Mouse (Mus musculus): ENCODE measurements at regions not wholly inside any gene's neighbourhood (a gene's known extent, or its start where the extent isn't known, plus 50 kb on each side); places are given as distances from the start of the nearest gene placed in this dataset.

DNA sequence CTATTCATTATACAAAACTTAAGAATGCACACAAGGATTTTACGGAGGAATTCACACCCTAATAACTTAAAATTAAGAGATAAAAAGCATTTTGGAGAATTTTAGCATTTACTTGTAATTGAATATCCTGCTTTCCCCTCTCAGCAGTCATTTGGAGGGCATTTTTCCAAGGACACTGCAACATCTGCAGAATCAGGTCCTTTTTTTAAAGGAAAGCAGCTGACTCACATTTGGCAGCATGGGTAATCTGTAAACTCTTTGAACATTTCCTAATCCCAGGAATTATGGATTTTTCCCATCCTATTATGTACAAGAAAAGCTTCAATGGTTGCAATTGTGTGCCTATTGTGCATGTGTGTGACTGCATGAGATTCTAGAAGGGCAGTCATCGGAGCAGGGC, 112.0 kb downstream of the Gm19410 start:
- no peaks in the 10 kb centered on the region for H3K4me1 ChIP-seq (ENCODE audit: control insufficient read depth, insufficient read depth, low read length)
- 88% methylated on average over 2 of the region's 2 CpGs for WGBS
- TF ChIP-seq POLR2A (IDR thresholded peaks at IDR 0.05; ENCODE audit: extremely low read depth, insufficient read depth, low read length) (no peak), CTCF (IDR thresholded peaks at IDR 0.05; ENCODE audit: low read depth, low read length) (no peak)
- DNase-seq (ENCODE audit: extremely low read depth, low read depth, low spot score) = no peak
- H3K27me3 ChIP-seq (ENCODE audit: control insufficient read depth, insufficient read depth, low read length) = no peaks in the 10 kb centered on the region
- no peak overlapping the region for H3K9ac ChIP-seq (ENCODE audit: low read depth, low read length)
- H3K79me2 ChIP-seq (ENCODE audit: control insufficient read depth, insufficient read depth, low read length) = no peaks in the 10 kb centered on the region
- no peak overlapping the region for H3K4me3 ChIP-seq (ENCODE audit: insufficient read depth, low read depth, low read length)
- H3K36me3 ChIP-seq (ENCODE audit: control insufficient read depth, insufficient read depth, low read length) = no peaks in the 10 kb centered on the region
- H3K27ac ChIP-seq (replicated peaks; ENCODE audit: insufficient read depth, low read depth, low read length) = no peak overlapping the region

DNA sequence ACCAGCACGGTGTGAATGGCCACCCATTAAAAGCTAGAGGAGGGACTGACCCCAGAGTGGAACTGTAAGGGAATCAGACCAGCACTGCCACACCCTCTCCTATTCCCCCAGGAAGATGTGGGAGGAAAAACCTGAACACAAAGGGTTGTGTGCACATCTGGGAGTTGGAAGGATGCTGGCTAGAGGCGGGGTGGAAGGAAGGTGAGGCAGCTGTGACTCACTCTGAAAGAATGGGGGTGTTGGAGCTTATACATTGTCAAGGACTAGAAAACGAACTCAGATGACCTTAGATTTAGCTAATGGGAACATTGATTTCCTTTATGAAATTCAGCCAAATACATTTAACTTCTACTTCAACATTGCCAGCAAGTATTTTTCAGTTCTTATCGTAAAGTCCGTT, 116.2 kb downstream of the Gm19410 start:
- no peaks in the 10 kb centered on the region for H3K79me2 ChIP-seq (ENCODE audit: control insufficient read depth, insufficient read depth, low read length)
- no peaks in the 10 kb centered on the region for H3K36me3 ChIP-seq (ENCODE audit: control insufficient read depth, insufficient read depth, low read length)
- WGBS = 64% methylated on average over 5 of the region's 5 CpGs
- DNase-seq (ENCODE audit: extremely low read depth, low read depth, low spot score) = no peak
- H3K4me3 ChIP-seq (ENCODE audit: insufficient read depth, low read depth, low read length) = no peak overlapping the region
- TF ChIP-seq POLR2A (IDR thresholded peaks at IDR 0.05; ENCODE audit: extremely low read depth, insufficient read depth, low read length) = no peak
- no peak for TF ChIP-seq CTCF (IDR thresholded peaks at IDR 0.05; ENCODE audit: low read depth, low read length)
- no peaks in the 10 kb centered on the region for H3K27me3 ChIP-seq (ENCODE audit: control insufficient read depth, insufficient read depth, low read length)
- H3K4me1 ChIP-seq (ENCODE audit: control insufficient read depth, insufficient read depth, low read length) = no peaks in the 10 kb centered on the region; the same call in 1 of the 2 replicates
- H3K27ac ChIP-seq (replicated peaks; ENCODE audit: insufficient read depth, low read depth, low read length) = no peak overlapping the region
- no peak overlapping the region for H3K9ac ChIP-seq (ENCODE audit: low read depth, low read length)

DNA sequence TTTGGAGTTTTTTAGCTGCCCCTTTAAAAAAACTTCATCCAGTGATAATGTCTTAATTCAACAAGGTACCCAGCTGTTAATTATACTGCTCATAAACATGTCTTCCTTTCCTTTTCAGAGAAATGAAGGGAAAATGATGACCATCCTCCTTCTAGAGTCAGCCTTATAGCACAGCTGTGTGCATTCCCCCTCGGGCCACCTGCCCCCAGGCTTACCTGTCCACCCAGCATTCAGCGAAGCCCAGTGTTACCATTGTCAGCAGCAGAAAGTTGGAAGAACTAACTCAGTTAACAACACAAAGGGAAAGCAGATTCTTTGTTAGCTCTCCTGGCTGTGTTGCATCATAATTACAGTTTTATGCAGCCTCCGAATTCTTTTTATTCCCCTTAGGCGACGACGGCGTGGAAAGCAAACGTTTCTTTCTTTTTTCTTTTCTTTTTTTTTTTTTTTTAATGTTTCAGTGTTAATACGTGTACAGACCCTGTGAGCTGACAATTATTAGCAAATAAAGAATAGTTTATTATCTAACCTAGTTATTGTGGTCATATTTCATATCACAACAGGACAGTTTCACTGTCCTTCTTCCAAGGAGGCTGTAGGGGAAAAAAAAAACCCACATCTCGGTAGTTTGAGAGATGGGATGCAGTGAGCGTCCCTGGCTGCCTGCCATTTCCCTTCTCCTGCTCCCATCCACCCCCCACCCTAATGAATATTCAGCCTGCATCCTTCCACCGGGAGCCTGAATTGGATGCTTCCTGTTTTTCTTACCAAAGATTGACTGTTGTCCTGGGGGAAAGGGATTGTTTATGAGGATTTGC, 117.3 kb downstream of the Gm19410 start:
- DNase-seq (ENCODE audit: extremely low read depth, low read depth, low spot score) = no peak

DNA sequence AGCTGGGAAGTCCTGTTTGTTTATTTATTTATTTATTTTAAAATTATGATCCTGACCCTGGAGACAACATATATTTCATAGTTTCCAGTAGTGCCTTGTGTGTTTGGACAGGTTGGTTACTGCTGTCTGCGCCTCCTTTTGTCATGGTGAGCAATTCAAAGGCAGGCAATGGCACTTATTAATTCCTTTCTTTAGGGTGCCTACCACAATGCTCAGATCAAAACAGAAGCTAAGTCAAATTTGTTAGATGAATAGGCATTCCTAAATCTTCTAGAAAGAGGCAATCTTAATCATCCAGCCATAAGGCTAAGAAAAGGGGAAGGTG, 117.8 kb downstream of the Gm19410 start:
- TF ChIP-seq POLR2A (IDR thresholded peaks at IDR 0.05; ENCODE audit: extremely low read depth, insufficient read depth, low read length) = no peak
- no peak for TF ChIP-seq CTCF (IDR thresholded peaks at IDR 0.05; ENCODE audit: low read depth, low read length)
- no peak overlapping the region for H3K4me3 ChIP-seq (ENCODE audit: insufficient read depth, low read depth, low read length)
- H3K9ac ChIP-seq (ENCODE audit: low read depth, low read length) = no peak overlapping the region
- no peaks in the 10 kb centered on the region; the same call in 1 of the 2 replicates for H3K4me1 ChIP-seq (ENCODE audit: control insufficient read depth, insufficient read depth, low read length)
- no peaks in the 10 kb centered on the region for H3K27me3 ChIP-seq (ENCODE audit: control insufficient read depth, insufficient read depth, low read length)
- H3K27ac ChIP-seq (replicated peaks; ENCODE audit: insufficient read depth, low read depth, low read length) = no peak overlapping the region
- no peak for DNase-seq (ENCODE audit: extremely low read depth, low read depth, low spot score)
- WGBS = 93% methylated on average over 1 of the region's 1 CpGs
- no peaks in the 10 kb centered on the region for H3K79me2 ChIP-seq (ENCODE audit: control insufficient read depth, insufficient read depth, low read length)
- no peaks in the 10 kb centered on the region for H3K36me3 ChIP-seq (ENCODE audit: control insufficient read depth, insufficient read depth, low read length)

More for the DNA sequence above, 117.3 kb downstream of the Gm19410 start:
- WGBS = 59% methylated on average over 12 of the region's 12 CpGs
- Histone ChIP-seq H3K36me3 (ENCODE audit: control insufficient read depth, insufficient read depth, low read length) (no peaks in the 10 kb centered on the region), H3K4me3 (ENCODE audit: insufficient read depth, low read depth, low read length) (no peak overlapping the region), H3K27ac (replicated peaks; ENCODE audit: insufficient read depth, low read depth, low read length) (no peak overlapping the region), H3K27me3 (ENCODE audit: control insufficient read depth, insufficient read depth, low read length) (no peaks in the 10 kb centered on the region), H3K79me2 (ENCODE audit: control insufficient read depth, insufficient read depth, low read length) (no peaks in the 10 kb centered on the region), H3K4me1 (ENCODE audit: control insufficient read depth, insufficient read depth, low read length) (no peaks in the 10 kb centered on the region; the same call in 1 of the 2 replicates), H3K9ac (ENCODE audit: low read depth, low read length) (no peak overlapping the region)
- TF ChIP-seq CTCF (IDR thresholded peaks at IDR 0.05; ENCODE audit: low read depth, low read length) (no peak), POLR2A (IDR thresholded peaks at IDR 0.05; ENCODE audit: extremely low read depth, insufficient read depth, low read length) (no peak)

DNA sequence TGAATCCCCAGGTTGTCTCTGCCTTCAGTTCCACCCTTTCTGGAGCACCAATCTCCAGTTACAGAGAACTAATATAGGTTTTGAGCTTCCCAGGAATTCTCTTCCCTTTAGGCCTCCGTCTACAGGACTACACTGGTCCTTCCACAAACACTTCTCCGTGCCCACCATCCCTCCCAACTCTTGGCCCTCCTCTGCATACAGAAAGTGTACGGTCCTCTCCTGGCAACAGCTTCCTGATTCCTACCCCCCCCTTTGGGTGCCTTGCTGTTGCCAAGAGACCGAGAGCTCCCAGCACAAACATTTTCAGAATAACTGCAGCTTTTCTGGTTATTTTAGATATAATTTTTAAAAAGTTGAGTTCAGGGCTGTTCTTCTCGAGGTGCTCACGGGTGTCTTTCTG, 119.0 kb downstream of the Gm19410 start:
- no peak for TF ChIP-seq POLR2A (IDR thresholded peaks at IDR 0.05; ENCODE audit: extremely low read depth, insufficient read depth, low read length)
- no peak for TF ChIP-seq CTCF (IDR thresholded peaks at IDR 0.05; ENCODE audit: low read depth, low read length)
- Histone ChIP-seq H3K27me3 (ENCODE audit: control insufficient read depth, insufficient read depth, low read length) (no peaks in the 10 kb centered on the region), H3K36me3 (ENCODE audit: control insufficient read depth, insufficient read depth, low read length) (no peaks in the 10 kb centered on the region), H3K79me2 (ENCODE audit: control insufficient read depth, insufficient read depth, low read length) (no peaks in the 10 kb centered on the region), H3K27ac (replicated peaks; ENCODE audit: insufficient read depth, low read depth, low read length) (no peak overlapping the region), H3K4me1 (ENCODE audit: control insufficient read depth, insufficient read depth, low read length) (no peaks in the 10 kb centered on the region; the same call in 1 of the 2 replicates), H3K4me3 (ENCODE audit: insufficient read depth, low read depth, low read length) (no peak overlapping the region), H3K9ac (ENCODE audit: low read depth, low read length) (no peak overlapping the region)
- 88% methylated on average over 6 of the region's 6 CpGs for WGBS
- no peak for DNase-seq (ENCODE audit: extremely low read depth, low read depth, low spot score)

DNA sequence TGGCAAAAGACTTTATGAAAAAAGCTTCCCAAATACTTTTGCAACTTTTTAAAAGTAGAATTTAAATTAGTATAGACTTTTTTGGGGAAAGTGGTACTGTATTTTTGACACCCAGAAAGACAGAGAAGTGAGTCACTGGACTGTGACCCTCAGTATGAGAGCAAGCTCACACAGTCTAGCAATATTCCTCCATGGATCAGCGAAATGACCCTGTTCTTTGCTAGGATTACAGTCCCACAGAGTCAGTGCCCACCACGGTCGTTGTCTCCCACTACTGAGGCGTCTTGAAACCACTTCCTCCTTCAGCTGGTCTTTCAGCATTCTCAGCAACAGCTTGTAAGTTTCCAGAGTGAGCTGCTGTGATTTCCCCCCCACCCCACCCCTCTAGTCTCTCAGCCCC, 124.5 kb downstream of the Gm19410 start:
- no peaks in the 10 kb centered on the region for H3K4me1 ChIP-seq (ENCODE audit: control insufficient read depth, insufficient read depth, low read length)
- H3K4me3 ChIP-seq (ENCODE audit: insufficient read depth, low read depth, low read length) = no peak overlapping the region
- DNase-seq (ENCODE audit: extremely low read depth, low read depth, low spot score) = no peak
- H3K27ac ChIP-seq (replicated peaks; ENCODE audit: insufficient read depth, low read depth, low read length) = no peak overlapping the region
- no peak overlapping the region for H3K9ac ChIP-seq (ENCODE audit: low read depth, low read length)
- no peaks in the 10 kb centered on the region for H3K36me3 ChIP-seq (ENCODE audit: control insufficient read depth, insufficient read depth, low read length)
- TF ChIP-seq POLR2A (IDR thresholded peaks at IDR 0.05; ENCODE audit: extremely low read depth, insufficient read depth, low read length) (no peak), CTCF (IDR thresholded peaks at IDR 0.05; ENCODE audit: low read depth, low read length) (no peak)
- H3K79me2 ChIP-seq (ENCODE audit: control insufficient read depth, insufficient read depth, low read length) = no peaks in the 10 kb centered on the region
- 86% methylated on average over 4 of the region's 4 CpGs for WGBS
- no peaks in the 10 kb centered on the region for H3K27me3 ChIP-seq (ENCODE audit: control insufficient read depth, insufficient read depth, low read length)
